Mouse (Mus musculus): ENCODE measurements around the gene Rad51b. TPM values are rescaled to one million over a fixed set of nuclear protein-coding genes. Genes with fewer than 3 reads are reported as not detected.

Gene Rad51b
- total and polyA plus RNA-seq, 3 experiments: 6.5 to 8.6 (median 8.5) TPM

GRCm38 (mm10) chr12:79830686-79831085 is 533.6 kb downstream of the Rad51b start:
- Histone ChIP-seq H3K9me3 (replicated peaks; ENCODE audit: low read length) (no peaks in the 10 kb centered on the region), H3K27me3 (replicated peaks) (no peaks in the 10 kb centered on the region), H3K4me1 (ENCODE audit: control insufficient read depth in 1 of 2, insufficient read depth in 2 of 2) (peaks cover 4 to 23% of the 10 kb centered on the region in 2 experiments), H3K4me3 (replicated peaks in 1 of 3; ENCODE audit: low read depth in 2 of 3, low read length in 2 of 3, poor library complexity in 1 of 3) (no peak overlapping the region), H3K36me3 (replicated peaks in 1 of 2; ENCODE audit: control insufficient read depth in 1 of 2, insufficient read depth in 1 of 2, low read length in 1 of 2) (no peaks in the 10 kb centered on the region), H3K9ac (ENCODE audit: insufficient read depth, low read depth) (no peak overlapping the region), H3K79me2 (replicated peaks; ENCODE audit: control insufficient read depth, extremely low read depth, insufficient read depth, poor library complexity, severe bottlenecking) (no peaks in the 10 kb centered on the region), H3K4me2 (ENCODE audit: insufficient read depth, low read depth, poor library complexity, severe bottlenecking) (no peak overlapping the region), H3K27ac (ENCODE audit: insufficient read depth, low read depth) (no peak overlapping the region)
- dilution Hi-C loops (cut with MboI; ENCODE audit: extremely low pct_ligation_motif_present, extremely low pct_unique_long_range_greater_than_20kb, low sequenced_read_pairs) (no loop called here), in situ Hi-C loops (cut with MboI; ENCODE audit: low pct_ligation_motif_present, low pct_unique_long_range_greater_than_20kb, low sequenced_read_pairs) (loop anchor here (10.0 to 25.0 kb wide), 2 partner anchors 196 to 282 kb away; partner anchors contain the start of gene Zfp36l1)
- DNase-seq (ENCODE audit: extremely low read depth): no peak
- TF ChIP-seq JUN (IDR thresholded peaks at IDR 0.05; ENCODE audit: insufficient read depth, low read depth, low read length): no peak
- TF ChIP-seq ZC3H11A (IDR thresholded peaks at IDR 0.05; ENCODE audit: low read depth, low read length): no peak

DNA sequence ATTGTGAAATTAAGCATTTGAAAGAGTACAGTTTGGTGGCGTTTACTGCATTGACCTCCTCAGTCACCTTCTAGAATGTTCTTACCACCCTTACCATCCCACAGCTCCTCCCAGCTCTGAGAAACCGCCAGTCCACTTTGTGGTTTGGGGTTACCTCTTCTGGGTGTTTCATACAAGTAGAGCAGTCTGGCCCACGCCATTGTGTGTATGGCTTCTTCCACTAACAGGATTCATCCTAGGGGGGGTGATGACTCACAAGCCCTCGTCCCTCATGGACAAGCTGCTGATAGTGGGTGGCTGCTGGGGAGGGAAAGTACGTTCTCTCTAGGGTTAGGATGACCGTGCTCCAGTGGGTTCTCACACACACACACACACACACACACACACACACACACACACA is 535.5 kb downstream of the Rad51b start:
- in situ Hi-C loops (cut with MboI; ENCODE audit: low pct_ligation_motif_present, low pct_unique_long_range_greater_than_20kb, low sequenced_read_pairs) (loop anchor here (10.0 to 25.0 kb wide), 2 partner anchors 198 to 280 kb away; partner anchors contain the start of gene Zfp36l1), dilution Hi-C loops (cut with MboI; ENCODE audit: extremely low pct_ligation_motif_present, extremely low pct_unique_long_range_greater_than_20kb, low sequenced_read_pairs) (no loop called here)
- H3K4me3 ChIP-seq (replicated peaks in 1 of 3; ENCODE audit: low read depth in 2 of 3, low read length in 2 of 3, poor library complexity in 1 of 3): no peak overlapping the region
- no peak overlapping the region; the same call in 1 of the 2 replicates for H3K9ac ChIP-seq (ENCODE audit: insufficient read depth, low read depth)
- peaks cover 8 to 29% of the 10 kb centered on the region in 2 experiments for H3K4me1 ChIP-seq (ENCODE audit: control insufficient read depth in 1 of 2, insufficient read depth in 2 of 2)
- H3K4me2 ChIP-seq (ENCODE audit: insufficient read depth, low read depth, poor library complexity, severe bottlenecking): no peak overlapping the region
- no peaks in the 10 kb centered on the region for H3K36me3 ChIP-seq (replicated peaks in 1 of 2; ENCODE audit: control insufficient read depth in 1 of 2, insufficient read depth in 1 of 2, low read length in 1 of 2)
- H3K27ac ChIP-seq (ENCODE audit: insufficient read depth, low read depth): no peak overlapping the region
- H3K79me2 ChIP-seq (replicated peaks; ENCODE audit: control insufficient read depth, extremely low read depth, insufficient read depth, poor library complexity, severe bottlenecking): no peaks in the 10 kb centered on the region
- no peak for DNase-seq (ENCODE audit: extremely low read depth)
- H3K9me3 ChIP-seq (replicated peaks; ENCODE audit: low read length): no peaks in the 10 kb centered on the region
- H3K27me3 ChIP-seq (replicated peaks): no peaks in the 10 kb centered on the region
- TF ChIP-seq MXI1 (IDR thresholded peaks at IDR 0.05; ENCODE audit: low read depth, low read length) (no peak), ZKSCAN1 (IDR thresholded peaks at IDR 0.05; ENCODE audit: borderline replicate concordance, low read depth, low read length) (no peak), SMC3 (IDR thresholded peaks at IDR 0.05; ENCODE audit: low read depth, low read length) (no peak), USF2 (conservative IDR thresholded peaks at IDR 0.05; ENCODE audit: low read depth, low read length) (no peak), CHD2 (IDR thresholded peaks at IDR 0.05; ENCODE audit: low read length) (no peak), UBTF (IDR thresholded peaks at IDR 0.05; ENCODE audit: low read depth, low read length) (no peak)

- H3K9ac ChIP-seq (ENCODE audit: insufficient read depth, low read depth): no peak overlapping the region
- DNase-seq (ENCODE audit: extremely low read depth): no peak
- in situ Hi-C loops (cut with MboI; ENCODE audit: low pct_ligation_motif_present, low pct_unique_long_range_greater_than_20kb, low sequenced_read_pairs): loop anchor here (5.0 to 25.0 kb wide), 3 partner anchors 127 to 277 kb away; partner anchors contain the start of gene Zfp36l1
- no peak overlapping the region for H3K4me2 ChIP-seq (ENCODE audit: insufficient read depth, low read depth, poor library complexity, severe bottlenecking)
- H3K27me3 ChIP-seq (replicated peaks): no peaks in the 10 kb centered on the region
- no peaks in the 10 kb centered on the region for H3K36me3 ChIP-seq (replicated peaks in 1 of 2; ENCODE audit: control insufficient read depth in 1 of 2, insufficient read depth in 1 of 2, low read length in 1 of 2)
- H3K27ac ChIP-seq (ENCODE audit: insufficient read depth, low read depth): no peak overlapping the region
- H3K4me1 ChIP-seq (ENCODE audit: control insufficient read depth in 1 of 2, insufficient read depth in 2 of 2): peaks cover 29 to 54% of the 10 kb centered on the region in 2 experiments
- no peaks in the 10 kb centered on the region for H3K79me2 ChIP-seq (replicated peaks; ENCODE audit: control insufficient read depth, extremely low read depth, insufficient read depth, poor library complexity, severe bottlenecking)
- no peak overlapping the region for H3K4me3 ChIP-seq (replicated peaks in 1 of 3; ENCODE audit: low read depth in 2 of 3, low read length in 2 of 3, poor library complexity in 1 of 3)
- TF ChIP-seq RCOR1 (conservative IDR thresholded peaks at IDR 0.05; ENCODE audit: low read depth, low read length) (no peak), ZKSCAN1 (IDR thresholded peaks at IDR 0.05; ENCODE audit: borderline replicate concordance, low read depth, low read length) (no peak), GABPA (IDR thresholded peaks at IDR 0.05; ENCODE audit: insufficient replicate concordance, low read depth, low read length) (no peak), NRF1 (IDR thresholded peaks at IDR 0.05; ENCODE audit: low read depth, low read length) (no peak), HCFC1 (IDR thresholded peaks at IDR 0.05; ENCODE audit: low read depth, low read length) (no peak), MXI1 (IDR thresholded peaks at IDR 0.05; ENCODE audit: low read depth, low read length) (no peak), MEF2A (IDR thresholded peaks at IDR 0.05; ENCODE audit: borderline replicate concordance, low read depth, low read length) (no peak), UBTF (IDR thresholded peaks at IDR 0.05; ENCODE audit: low read depth, low read length) (no peak), ELF1 (IDR thresholded peaks at IDR 0.05; ENCODE audit: low read depth, low read length) (no peak), NELFE (IDR thresholded peaks at IDR 0.05; ENCODE audit: low read depth, low read length) (no peak), MAZ (IDR thresholded peaks at IDR 0.05; ENCODE audit: low read depth, low read length) (no peak)
- H3K9me3 ChIP-seq (replicated peaks; ENCODE audit: low read length): no peaks in the 10 kb centered on the region
- dilution Hi-C loops (cut with MboI; ENCODE audit: extremely low pct_ligation_motif_present, extremely low pct_unique_long_range_greater_than_20kb, low sequenced_read_pairs): no loop called here
Observed at GRCm38 (mm10) chr12:79835521-79835920, 538.4 kb downstream of the Rad51b start.
